Mouse (Mus musculus) liver, embryonic 16.5 days (tissue): ENCODE results near the gene Ifi47. TPM values are rescaled to one million over a fixed set of nuclear protein-coding genes. Genes with fewer than 3 reads are reported as not detected.
"Not testable (repeated sequence)": the region's sequence is repeated elsewhere in the genome, so short reads cannot be mapped to it uniquely, and the experiment has no call there.

ENCODE experiments used
- ATAC-seq: fragments of 200-750 bp; cut with Nextera tagmentation; 2 replicates; pipeline ENCODE4 v1.8.0; 2017; ENCODE audit warnings: low read depth, mild to moderate bottlenecking, moderate number of reproducible peaks, moderate library complexity
- H3K27ac ChIP-seq: fragments of 300-500 bp; sonication (generic); 2 replicates; pipeline ENCODE4 v1.5.1; 2014; ENCODE audit warnings: mild to moderate bottlenecking, low read length
- H3K27me3 ChIP-seq: fragments of 300-500 bp; sonication (generic); 2 replicates; pipeline ENCODE4 v1.6.1; 2014; ENCODE audit warnings: low read depth, low read length, mixed read lengths; ENCODE audit not compliant: control insufficient read depth, insufficient read depth
- H3K36me3 ChIP-seq: fragments of 300-500 bp; sonication (generic); 2 replicates; pipeline ENCODE4 v1.6.1; 2014; ENCODE audit warnings: mild to moderate bottlenecking; ENCODE audit not compliant: control insufficient read depth, insufficient read depth
- H3K4me1 ChIP-seq: fragments of 300-500 bp; sonication (generic); 2 replicates; pipeline ENCODE4 v1.6.1; 2014; ENCODE audit warnings: low read depth, low read length, mixed read lengths; ENCODE audit not compliant: control insufficient read depth
- H3K4me2 ChIP-seq: fragments of 300-500 bp; sonication (generic); 2 replicates; pipeline ENCODE4 v1.6.1; 2014; ENCODE audit warnings: low read depth, low read length, mixed read lengths
- H3K4me3 ChIP-seq: fragments of 300-500 bp; sonication (generic); 2 replicates; pipeline ENCODE4 v1.5.1; 2014; ENCODE audit warnings: low read depth, mild to moderate bottlenecking, low read length
- H3K9ac ChIP-seq: fragments of 300-500 bp; sonication (generic); 2 replicates; pipeline ENCODE4 v1.6.1; 2014; ENCODE audit warnings: low read depth, low read length
- H3K9me3 ChIP-seq: fragments of 300-500 bp; sonication (generic); replicated peaks from 2 replicates; pipeline ENCODE4 v1.6.1; 2016; ENCODE audit warnings: low read length; ENCODE audit not compliant: control insufficient read depth
- WGBS: fragments of 180-500 bp; shearing (Covaris S2); extraction: QIAGEN DNeasy Blood & Tissue Kit; methylation state at CpG from one replicate; pipeline ENCODE4 v1.1.7; 2014; ENCODE audit not compliant: insufficient replicate concordance; 5-methylcytosine and 5-hydroxymethylcytosine counted together
- polyA plus RNA-seq: library from polyadenylated mRNA; unstranded; fragments of >200 nt; fragmentation: Nextera tagmentation; extraction: Ambion mirVana; gene quantifications from 2 replicates; pipeline ENCODE4 v1.2.1, GENCODE M21; 2015

The Ifi47 gene
- polyA plus RNA-seq = 7.0 and 7.9 TPM in 2 replicates

- WGBS = 25% methylated on average over 6 of the region's 6 CpGs
- not testable (repeated sequence) for H3K36me3 ChIP-seq, H3K9ac ChIP-seq, H3K4me1 ChIP-seq, H3K27me3 ChIP-seq, H3K4me3 ChIP-seq, H3K9me3 ChIP-seq
- peak; percentile 27 for ATAC-seq
- Histone ChIP-seq H3K4me2 (peak within 1 kb of the TSS; percentile 20), H3K27ac (peak within 1 kb of the TSS; percentile 72)
Measured at GRCm38 (mm10) chr11:49076001-49076757, at the start of gene Ifi47. Gene Ifi47, plus strand, starts transcription at chr11:49076587.

- H3K4me2 ChIP-seq, H3K9ac ChIP-seq, H3K4me1 ChIP-seq, H3K27ac ChIP-seq, H3K27me3 ChIP-seq, H3K4me3 ChIP-seq, H3K36me3 ChIP-seq, H3K9me3 ChIP-seq: not testable (repeated sequence)
- 0 out of 2 replicates have a peak, but pooled peaks have one; percentile 27 for ATAC-seq
Measured at GRCm38 (mm10) chr11:49050064-49050463, 26.3 kb upstream of the Ifi47 start.

DNA sequence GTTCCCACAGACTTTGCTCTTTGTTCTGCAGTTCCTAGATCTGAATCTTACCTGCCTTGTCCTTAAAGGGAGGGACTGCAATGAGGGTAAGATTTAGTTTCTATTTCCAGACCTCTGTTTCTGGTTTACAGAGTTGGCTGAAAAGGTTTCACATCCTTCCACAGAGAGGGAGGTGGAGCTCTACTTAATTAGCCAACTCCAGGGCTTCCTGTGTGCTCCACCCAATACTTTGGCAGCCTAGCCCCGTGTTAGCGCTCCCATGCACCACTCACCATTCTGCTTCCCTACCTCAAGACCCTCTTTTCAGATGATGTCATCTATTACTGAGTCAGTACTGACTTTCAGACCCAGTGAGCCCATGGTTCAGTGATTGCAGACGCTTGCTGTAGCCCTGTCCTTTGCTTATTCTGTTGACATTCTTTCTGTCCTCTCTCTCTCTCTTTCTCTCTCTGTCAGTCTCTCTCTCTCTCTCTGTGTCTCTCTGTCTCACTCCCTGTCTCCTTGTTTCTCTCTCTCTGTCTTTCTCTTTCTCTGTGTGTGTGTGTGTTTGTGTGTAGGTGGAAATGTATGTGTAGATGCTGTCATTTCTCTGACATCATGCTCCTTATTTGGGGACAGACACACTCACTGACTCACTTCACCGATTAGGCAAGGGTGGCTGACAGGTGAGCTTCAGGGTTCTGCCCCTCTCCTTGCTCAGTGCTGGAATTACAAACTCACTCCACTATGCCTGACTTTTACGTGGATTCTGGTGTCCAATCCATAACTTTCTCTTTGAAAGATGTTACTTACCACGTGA lies 25.1 kb upstream of the Ifi47 start, which contains the start of gene 9930111J21Rik2:
TSS of gene 9930111J21Rik2 (minus strand) at position 150 of the 799 bp plus-strand sequence.
- WGBS = 50% methylated on average over 1 of the region's 6 CpGs
- not testable (repeated sequence) for H3K36me3 ChIP-seq, H3K9me3 ChIP-seq, H3K27me3 ChIP-seq, H3K4me2 ChIP-seq, H3K4me1 ChIP-seq, H3K27ac ChIP-seq, H3K9ac ChIP-seq, H3K4me3 ChIP-seq
- peak; percentile 43; the same call in 1 of the 2 replicates for ATAC-seq

DNA sequence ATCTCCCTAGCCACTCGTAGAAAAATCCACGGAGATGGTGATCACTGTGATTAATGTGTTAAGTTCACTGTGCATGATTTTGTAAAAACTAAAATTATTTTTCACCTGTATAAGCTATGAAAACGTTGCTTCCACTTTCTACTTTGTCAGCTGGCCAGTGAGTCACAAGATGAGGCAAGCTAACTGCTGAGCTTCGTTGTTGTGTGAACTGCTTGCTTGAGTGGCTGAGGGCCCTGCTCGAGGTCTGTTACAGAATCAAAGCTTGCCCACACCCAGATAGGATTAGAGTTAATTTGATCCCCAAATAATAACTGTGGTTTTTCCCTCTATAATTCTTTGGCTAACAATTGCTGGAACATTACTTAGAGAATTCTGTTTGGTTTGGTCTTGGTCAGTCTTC lies 24.5 kb upstream of the Ifi47 start:
- not testable (repeated sequence) for H3K9me3 ChIP-seq, H3K36me3 ChIP-seq, H3K27me3 ChIP-seq, H3K4me1 ChIP-seq, H3K27ac ChIP-seq, ATAC-seq, H3K9ac ChIP-seq, H3K4me2 ChIP-seq, H3K4me3 ChIP-seq
- WGBS = no CpG with 5 or more reads among the region's 5 CpGs

DNA sequence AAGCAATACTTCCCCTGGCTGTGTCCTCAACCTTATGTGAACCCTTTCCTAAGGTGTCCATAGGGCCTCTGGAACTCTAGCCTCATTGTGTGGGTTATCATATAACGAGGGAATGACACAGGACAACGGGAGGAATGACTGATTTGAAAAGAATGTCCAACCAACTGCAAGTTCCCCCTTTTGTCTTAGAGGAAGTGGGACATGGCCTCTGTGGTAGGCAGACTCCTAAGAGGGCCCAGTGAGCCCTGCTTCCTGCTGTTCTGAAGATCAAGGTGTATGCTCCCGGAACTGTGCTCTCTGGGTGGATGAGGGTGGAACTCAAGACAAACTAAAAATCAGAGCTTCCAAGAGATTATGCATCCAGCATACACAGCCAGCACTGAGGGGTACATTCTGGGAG lies 16.3 kb upstream of the Ifi47 start:
- not testable (repeated sequence) for H3K9me3 ChIP-seq, H3K4me1 ChIP-seq, ATAC-seq

GRCm38 (mm10) chr11:49061865-49062264 lies 14.5 kb upstream of the Ifi47 start:
- H3K27ac ChIP-seq, H3K4me2 ChIP-seq, ATAC-seq, H3K36me3 ChIP-seq, H3K9ac ChIP-seq, H3K4me1 ChIP-seq, H3K4me3 ChIP-seq, H3K9me3 ChIP-seq, H3K27me3 ChIP-seq: not testable (repeated sequence)
- WGBS = 23% methylated on average over 2 of the region's 2 CpGs

More for the DNA sequence above, 16.3 kb upstream of the Ifi47 start:
- WGBS = 24% methylated on average over 2 of the region's 3 CpGs
- not testable (repeated sequence) for H3K36me3 ChIP-seq, H3K27ac ChIP-seq, H3K27me3 ChIP-seq, H3K4me2 ChIP-seq, H3K9ac ChIP-seq, H3K4me3 ChIP-seq

GRCm38 (mm10) chr11:49063713-49064469 lies 12.5 kb upstream of the Ifi47 start, which contains the start of gene Tgtp2:
Gene Tgtp2, minus strand, starts transcription at chr11:49064206.
- H3K9me3 ChIP-seq, H3K9ac ChIP-seq, ATAC-seq, H3K27ac ChIP-seq, H3K27me3 ChIP-seq, H3K4me3 ChIP-seq, H3K36me3 ChIP-seq, H3K4me2 ChIP-seq, H3K4me1 ChIP-seq: not testable (repeated sequence)
- WGBS = 41% methylated on average over 5 of the region's 5 CpGs

- Histone ChIP-seq H3K27ac (no peak overlapping the region), H3K9me3 (no peaks in the 10 kb centered on the region), H3K4me1 (no peaks in the 10 kb centered on the region), H3K4me2 (no peak overlapping the region), H3K36me3 (no peaks in the 10 kb centered on the region), H3K27me3 (no peaks in the 10 kb centered on the region), H3K9ac (no peak overlapping the region), H3K4me3 (no peak overlapping the region)
- WGBS = 24% methylated on average over 1 of the region's 1 CpGs
- no peak for ATAC-seq
Measured at GRCm38 (mm10) chr11:49068358-49068757, 8.0 kb upstream of the Ifi47 start.
